Mouse (Mus musculus) testis, adult 2 months (tissue): ENCODE measurements around the gene Lgals7. TPM values are rescaled to one million over a fixed set of nuclear protein-coding genes. Genes with fewer than 3 reads are reported as not detected.

Source experiments
- H3K27ac ChIP-seq: fragments of 200-500 bp; 2 replicates; pipeline ENCODE4 v1.5.1; 2012; ENCODE audit warnings: low read depth, low read length; ENCODE audit not compliant: control insufficient read depth, insufficient read depth
- H3K27me3 ChIP-seq: fragments of 200-500 bp; 2 replicates; pipeline ENCODE4 v1.6.1; 2012; ENCODE audit warnings: mild to moderate bottlenecking, low read length, moderate library complexity; ENCODE audit not compliant: control insufficient read depth, insufficient read depth
- H3K36me3 ChIP-seq: fragments of 200-500 bp; 2 replicates; pipeline ENCODE4 v1.6.1; 2012; ENCODE audit warnings: mild to moderate bottlenecking, low read length; ENCODE audit not compliant: control insufficient read depth, insufficient read depth
- H3K4me1 ChIP-seq: fragments of 200-500 bp; 2 replicates; pipeline ENCODE4 v1.6.1; 2012; ENCODE audit warnings: low read length; ENCODE audit not compliant: control insufficient read depth, insufficient read depth
- H3K4me3 ChIP-seq: fragments of 200-500 bp; 2 replicates; pipeline ENCODE4 v1.5.1; 2012; ENCODE audit warnings: low read depth, mild to moderate bottlenecking, low read length, moderate library complexity, mixed read lengths; ENCODE audit not compliant: control insufficient read depth
- CTCF ChIP-seq: fragments of 200-500 bp; IDR thresholded peaks from 2 replicates; pipeline ENCODE4 v1.5.1; 2012; ENCODE audit warnings: low read depth, mild to moderate bottlenecking, inconsistent platforms, low read length, moderate library complexity; ENCODE audit not compliant: control insufficient read depth, insufficient read depth, insufficient replicate concordance
- POLR2A ChIP-seq: fragments of 200-500 bp; IDR thresholded peaks from 2 replicates; pipeline ENCODE4 v1.6.1; 2012; ENCODE audit warnings: low read depth, mild to moderate bottlenecking, inconsistent platforms, low read length, moderate library complexity; ENCODE audit not compliant: control insufficient read depth
- polyA plus RNA-seq: library from polyadenylated mRNA; depleted of rRNA; stranded (reverse); fragments of >200 nt; gene quantifications from 2 replicates; pipeline ENCODE4 v1.2.3, GENCODE M21; 2012

The Lgals7 gene
- polyA plus RNA-seq, 1 experiment, result 1.7 TPM

DNA sequence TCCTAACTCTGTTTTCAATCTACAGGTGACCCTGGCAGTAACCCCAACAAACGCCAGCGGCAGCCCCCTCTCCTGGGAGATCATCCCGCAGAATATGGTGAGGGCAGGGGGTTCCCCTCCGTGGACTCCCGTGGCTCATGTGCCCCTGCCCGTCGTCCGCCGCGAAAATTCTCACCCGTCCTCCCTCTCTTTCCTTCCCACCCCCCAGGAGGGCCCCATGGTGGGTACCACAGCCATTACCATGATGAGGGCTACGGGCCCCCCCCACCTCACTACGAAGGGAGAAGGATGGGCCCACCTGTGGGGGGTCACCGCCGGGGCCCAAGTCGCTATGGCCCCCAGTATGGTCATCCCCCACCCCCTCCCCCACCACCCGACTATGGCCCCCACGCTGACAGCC, 45.2 kb upstream of the Lgals7 start:
- Histone ChIP-seq H3K36me3 (peaks cover 8% of the 10 kb centered on the region), H3K4me1 (no peaks in the 10 kb centered on the region; the same call in none of the 2 replicates), H3K27me3 (no peaks in the 10 kb centered on the region), H3K27ac (no peak overlapping the region), H3K4me3 (no peak overlapping the region)
- TF ChIP-seq POLR2A, result no peak

DNA sequence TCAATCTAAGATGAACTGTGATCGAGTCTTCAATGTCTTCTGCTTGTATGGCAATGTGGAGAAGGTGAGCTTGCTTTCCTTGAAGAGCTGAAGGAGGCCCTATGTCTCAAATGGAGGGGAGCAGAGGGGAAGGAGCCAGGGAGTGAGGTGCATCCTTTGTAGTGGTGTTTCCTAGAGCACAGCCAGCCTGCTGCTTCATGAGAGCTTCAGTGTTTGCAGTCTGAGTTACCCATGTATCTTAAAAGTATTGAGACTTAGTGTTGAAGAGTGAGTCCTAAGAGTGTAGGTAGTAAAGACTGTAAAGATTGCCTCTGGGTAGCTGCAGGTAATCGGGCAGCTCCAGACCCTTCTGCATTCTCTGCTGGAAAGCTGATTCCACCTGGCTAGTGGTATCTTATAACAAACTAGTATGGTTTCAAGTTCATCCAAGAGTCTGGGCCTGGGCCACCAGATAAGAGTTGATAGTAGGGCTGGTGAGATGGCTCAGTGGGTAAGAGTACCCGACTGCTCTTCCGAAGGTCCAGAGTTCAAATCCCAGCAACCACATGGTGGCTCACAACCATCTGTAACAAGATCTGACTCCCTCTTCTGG, 44.7 kb upstream of the Lgals7 start:
- Histone ChIP-seq H3K4me1 (no peaks in the 10 kb centered on the region; the same call in none of the 2 replicates), H3K4me3 (no peak overlapping the region), H3K27ac (no peak overlapping the region), H3K27me3 (no peaks in the 10 kb centered on the region), H3K36me3 (peaks cover 8% of the 10 kb centered on the region)
- TF ChIP-seq POLR2A (no peak), CTCF (no peak)

DNA sequence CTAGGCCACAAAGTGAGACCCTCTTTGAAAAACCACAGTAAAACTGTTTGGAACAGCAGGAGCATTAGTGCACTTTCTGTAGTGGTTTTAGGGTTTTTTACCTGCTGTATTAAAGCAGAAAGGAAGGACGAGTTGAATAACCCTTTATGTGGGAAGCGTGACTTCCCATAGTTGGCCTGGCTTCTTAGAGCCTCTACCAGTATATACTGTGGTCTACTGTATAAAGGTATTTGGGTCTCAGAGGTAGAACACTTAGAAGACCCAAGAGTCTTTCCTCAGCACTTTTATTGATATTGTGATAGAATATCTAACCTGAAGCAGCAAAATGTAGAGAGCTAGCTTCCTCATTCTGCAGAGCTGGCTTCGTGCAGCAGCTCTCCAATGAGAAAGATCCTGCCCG, 44.1 kb upstream of the Lgals7 start:
- Histone ChIP-seq H3K27ac (no peak overlapping the region; the same call in 1 of the 2 replicates), H3K27me3 (no peaks in the 10 kb centered on the region), H3K4me1 (peaks cover 4% of the 10 kb centered on the region), H3K4me3 (no peak overlapping the region), H3K36me3 (peaks cover 8% of the 10 kb centered on the region)
- TF ChIP-seq CTCF (no peak), POLR2A (no peak)

DNA sequence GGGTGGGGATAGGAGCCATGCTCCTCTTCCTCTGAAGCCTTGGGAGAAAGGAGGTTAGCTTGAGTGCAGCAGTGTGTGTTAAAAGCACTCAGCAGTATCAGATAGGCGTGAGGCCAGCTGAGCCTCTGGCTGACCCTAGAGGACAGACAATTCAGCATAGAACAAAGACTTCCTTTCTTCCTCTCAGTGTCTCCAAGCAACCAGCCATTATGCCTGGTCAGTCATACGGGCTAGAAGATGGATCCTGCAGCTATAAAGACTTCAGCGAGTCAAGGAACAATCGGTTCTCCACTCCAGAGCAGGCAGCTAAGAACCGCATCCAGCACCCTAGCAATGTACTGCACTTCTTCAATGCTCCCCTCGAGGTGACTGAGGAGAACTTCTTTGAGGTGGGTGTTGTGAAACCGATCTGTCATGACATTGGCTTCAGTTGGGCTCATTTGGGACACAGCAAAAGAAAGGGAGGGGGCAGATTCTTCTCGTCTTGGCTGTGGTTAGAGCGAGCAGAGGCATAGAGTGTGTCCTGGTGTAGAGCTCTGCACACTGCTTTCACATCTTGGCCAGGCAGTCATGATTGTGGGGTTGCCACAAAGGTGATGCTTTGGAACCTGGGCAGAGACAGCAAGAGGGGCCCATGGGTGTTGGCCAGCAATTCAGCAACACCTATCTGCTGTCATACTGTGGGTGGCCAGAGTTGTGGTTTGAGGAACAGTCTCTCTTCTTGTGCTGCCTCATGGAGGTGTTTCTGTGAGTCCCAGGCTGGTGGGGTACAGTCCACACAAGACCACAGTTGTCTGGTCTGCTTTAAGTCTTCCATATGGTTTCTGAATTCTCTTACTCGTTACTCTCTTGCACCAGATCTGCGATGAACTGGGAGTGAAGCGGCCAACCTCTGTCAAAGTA, 43.0 kb upstream of the Lgals7 start:
- TF ChIP-seq CTCF (no peak), POLR2A (no peak)
- H3K27me3 ChIP-seq, result no peaks in the 10 kb centered on the region
- H3K36me3 ChIP-seq, result peaks cover 4% of the 10 kb centered on the region
- no peak overlapping the region for H3K4me3 ChIP-seq
- 0 out of 2 replicates have a peak overlapping the region, but pooled peaks have one; percentile 16 for H3K27ac ChIP-seq
- peaks cover 6% of the 10 kb centered on the region for H3K4me1 ChIP-seq

DNA sequence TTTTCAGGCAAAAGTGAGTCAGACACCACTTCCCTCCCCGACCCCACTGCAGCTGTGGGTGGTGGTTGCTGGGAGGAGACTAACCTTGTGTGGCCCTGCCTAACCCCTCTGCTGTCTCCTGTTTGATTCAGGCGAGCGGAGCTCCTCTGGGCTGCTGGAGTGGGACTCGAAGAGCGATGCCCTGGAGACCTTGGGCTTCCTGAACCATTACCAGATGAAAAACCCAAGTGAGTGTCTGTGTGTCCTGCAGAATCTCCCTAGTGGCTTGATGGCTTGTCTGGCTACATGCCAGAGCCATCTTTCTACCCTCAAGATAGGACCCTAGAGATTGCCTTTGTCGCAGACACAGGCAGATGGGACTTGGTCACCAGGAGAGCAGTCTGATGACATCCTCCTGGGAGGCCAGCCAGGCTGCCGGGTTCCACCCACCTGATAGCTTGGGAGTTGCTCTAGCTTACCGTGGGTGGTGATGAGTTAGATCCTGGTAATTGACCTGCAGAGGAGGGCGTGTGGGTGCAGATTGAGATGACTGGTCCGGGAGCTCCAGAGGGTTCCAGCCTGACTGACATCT, 42.3 kb upstream of the Lgals7 start:
- peaks cover 4% of the 10 kb centered on the region for H3K36me3 ChIP-seq
- TF ChIP-seq CTCF (no peak), POLR2A (no peak)
- no peak overlapping the region for H3K27ac ChIP-seq
- H3K4me3 ChIP-seq, result no peak overlapping the region
- H3K27me3 ChIP-seq, result no peaks in the 10 kb centered on the region
- H3K4me1 ChIP-seq, result peaks cover 7% of the 10 kb centered on the region

DNA sequence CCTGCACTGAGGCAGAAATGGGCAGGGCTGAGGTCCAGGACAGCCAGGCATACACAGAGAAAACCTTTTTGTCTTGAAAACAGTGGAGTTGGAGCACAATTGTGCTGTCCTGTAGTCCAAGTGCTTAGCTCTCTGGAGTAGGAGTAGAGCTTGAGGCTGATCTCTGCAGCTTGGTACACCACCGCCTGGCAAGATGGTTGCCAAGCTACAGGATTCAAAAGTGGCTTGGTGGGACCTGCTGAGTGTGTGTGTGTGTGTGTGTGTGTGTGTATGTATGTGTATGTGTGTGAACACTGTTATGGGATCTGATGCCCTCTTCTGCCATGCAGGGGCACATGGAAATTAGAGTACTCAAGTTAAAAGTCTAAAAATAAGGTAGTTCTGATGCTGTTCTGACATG, 41.1 kb upstream of the Lgals7 start:
- no peak for TF ChIP-seq POLR2A
- H3K36me3 ChIP-seq, result peaks cover 4% of the 10 kb centered on the region
- H3K4me1 ChIP-seq, result peaks cover 9% of the 10 kb centered on the region
- H3K27me3 ChIP-seq, result no peaks in the 10 kb centered on the region
- no peak overlapping the region for H3K4me3 ChIP-seq
- no peak overlapping the region for H3K27ac ChIP-seq
